Mouse (Mus musculus): ENCODE data around the gene Mnx1.

Gene Mnx1

DNA sequence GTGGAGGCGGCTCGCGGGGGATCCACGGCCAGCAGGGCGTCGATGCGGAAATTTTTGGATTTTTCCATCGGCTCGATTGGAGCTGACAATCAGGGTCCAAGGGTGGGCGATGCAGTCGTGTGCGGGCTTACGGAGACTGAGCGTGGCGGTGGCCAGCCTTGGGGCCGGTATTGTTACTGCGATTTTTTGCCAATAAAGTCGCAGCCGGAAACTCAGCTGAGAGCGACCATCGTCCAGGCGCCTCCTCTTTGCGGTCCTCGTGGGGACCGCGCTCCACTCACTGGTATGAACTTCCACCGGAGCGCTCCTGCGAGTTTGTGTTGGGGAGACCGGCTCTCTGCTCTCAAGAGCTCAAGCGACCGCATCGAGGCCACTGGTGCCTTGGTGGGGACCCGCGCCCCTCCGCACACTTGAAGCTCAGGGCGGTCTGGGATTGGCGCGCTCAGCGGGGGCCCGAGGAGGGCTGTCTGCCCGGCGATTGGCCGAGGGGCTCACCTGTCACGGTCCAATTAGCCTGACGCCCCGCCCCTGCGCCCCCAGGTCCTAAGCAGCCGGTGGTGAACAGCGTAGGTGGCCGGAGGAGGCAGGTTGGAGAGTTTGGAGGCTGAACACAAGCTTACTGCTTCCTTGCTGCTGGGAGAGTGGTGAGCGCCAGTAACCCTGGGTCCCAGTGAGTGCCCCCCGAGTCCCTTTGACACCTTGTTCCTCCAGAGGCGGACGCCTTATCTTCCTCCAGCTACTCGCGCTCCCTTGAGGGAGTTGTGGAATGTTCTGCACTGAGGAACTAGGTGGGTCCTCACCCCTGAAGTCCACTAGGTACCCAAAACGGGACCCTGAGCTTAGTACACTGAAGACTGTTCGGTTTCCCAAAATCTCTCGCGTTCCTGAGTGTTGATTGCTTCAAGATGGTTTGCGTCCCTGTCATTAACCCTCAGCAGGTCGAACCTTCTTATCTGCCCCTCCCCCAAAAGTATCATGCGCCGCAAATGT is at the start of gene Mnx1:
Gene Mnx1, minus strand, starts transcription at position 263 of the 990 bp plus-strand sequence.
- no peak for DNase-seq

DNA sequence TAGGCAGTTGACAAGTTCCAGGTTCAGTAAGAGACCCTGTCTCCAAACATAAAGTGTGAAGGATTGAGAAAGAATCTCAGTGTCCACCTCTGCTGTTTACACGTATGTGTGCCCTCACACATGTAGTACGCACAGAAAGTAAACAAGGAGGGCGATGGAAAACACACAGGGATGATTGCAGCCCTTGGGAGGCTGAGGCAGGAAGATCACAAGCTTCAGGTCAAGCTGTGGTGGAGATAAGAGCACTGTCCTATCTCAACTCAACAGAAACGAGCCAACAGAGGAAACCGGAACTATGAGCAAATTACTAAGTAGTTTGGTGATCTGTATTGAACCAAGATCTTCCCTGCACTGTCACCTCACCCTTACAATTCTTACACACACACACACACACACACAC is 38.2 kb upstream of the Mnx1 start:
- DNase-seq, result no peak

DNA sequence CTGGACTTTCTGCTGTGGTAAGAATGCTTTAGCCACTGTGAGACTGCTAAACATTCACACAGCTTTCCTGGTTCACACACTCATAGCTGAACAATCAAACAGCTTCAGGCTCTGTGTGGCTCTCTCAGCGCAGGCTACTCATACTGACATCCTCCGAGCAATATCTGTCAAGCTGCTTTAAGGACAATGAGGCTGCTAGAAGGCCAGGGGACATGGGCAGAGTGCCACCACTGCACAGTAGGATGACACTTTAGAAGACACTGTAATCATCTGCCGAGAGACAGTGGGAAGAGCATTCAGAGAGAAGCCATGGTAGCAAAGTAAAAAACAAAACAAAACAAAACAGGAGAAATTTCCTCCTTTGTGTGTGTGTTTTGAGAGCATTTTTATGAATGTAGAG is 37.6 kb upstream of the Mnx1 start:
- no peak for DNase-seq

DNA sequence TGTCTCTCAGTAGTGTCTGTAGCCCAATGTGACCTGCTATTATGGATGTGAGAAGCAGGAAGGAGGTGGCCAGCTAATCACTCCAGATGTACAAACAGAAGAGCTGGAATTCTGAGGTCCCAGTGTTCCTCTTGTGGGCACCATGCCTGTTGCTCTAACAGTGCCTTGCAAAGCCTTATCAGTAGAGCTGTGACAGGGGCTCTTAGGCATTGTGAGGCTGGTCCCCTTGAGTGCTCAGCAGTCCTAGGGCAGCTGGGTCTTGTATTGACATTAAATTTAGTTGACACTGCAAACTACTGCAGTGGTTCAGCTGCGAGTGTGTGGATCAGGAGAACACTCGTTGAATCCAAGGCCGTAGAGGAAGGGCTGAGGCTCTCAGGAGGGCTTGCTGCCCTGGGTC is 28.7 kb upstream of the Mnx1 start:
- DNase-seq, result no peak

DNA sequence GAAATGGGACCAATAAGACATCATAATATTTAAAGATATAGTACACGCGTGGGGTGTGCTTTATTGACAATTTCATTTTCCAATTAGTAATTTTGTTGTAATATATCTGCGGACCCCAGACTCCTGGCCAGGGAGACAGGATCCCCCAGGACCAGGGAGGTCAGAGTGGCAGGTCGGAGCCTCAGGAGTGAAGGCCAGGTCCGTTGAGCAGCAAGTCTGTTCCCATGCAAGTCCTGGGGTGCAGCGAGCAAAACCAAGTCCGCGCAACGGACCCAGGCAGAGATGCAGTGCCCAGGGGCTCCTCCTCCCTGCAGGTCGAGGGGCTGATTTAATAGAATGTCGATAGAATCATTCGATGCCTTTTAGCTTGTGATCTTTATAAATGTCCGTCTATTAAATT is 9.1 kb upstream of the Mnx1 start:
- no peak for DNase-seq

DNA sequence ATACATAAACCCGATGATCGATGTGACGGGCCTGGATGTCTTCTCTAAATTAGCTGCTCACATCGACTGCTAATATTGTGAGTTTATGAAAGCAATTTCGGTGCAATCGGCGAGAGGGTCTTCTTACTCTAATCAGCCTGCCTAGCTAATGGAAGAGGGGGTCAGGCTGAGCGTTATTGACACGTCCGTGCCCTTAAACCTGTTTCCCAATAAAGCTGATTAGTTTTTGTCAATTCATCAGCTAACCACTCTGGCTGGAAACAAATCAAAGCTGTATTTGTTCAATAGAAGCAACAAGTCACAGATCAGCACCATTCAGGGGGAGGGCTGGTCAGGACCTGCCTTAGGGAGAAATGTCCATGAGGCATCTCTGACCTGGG is 7.7 kb upstream of the Mnx1 start:
- no peak for DNase-seq

DNA sequence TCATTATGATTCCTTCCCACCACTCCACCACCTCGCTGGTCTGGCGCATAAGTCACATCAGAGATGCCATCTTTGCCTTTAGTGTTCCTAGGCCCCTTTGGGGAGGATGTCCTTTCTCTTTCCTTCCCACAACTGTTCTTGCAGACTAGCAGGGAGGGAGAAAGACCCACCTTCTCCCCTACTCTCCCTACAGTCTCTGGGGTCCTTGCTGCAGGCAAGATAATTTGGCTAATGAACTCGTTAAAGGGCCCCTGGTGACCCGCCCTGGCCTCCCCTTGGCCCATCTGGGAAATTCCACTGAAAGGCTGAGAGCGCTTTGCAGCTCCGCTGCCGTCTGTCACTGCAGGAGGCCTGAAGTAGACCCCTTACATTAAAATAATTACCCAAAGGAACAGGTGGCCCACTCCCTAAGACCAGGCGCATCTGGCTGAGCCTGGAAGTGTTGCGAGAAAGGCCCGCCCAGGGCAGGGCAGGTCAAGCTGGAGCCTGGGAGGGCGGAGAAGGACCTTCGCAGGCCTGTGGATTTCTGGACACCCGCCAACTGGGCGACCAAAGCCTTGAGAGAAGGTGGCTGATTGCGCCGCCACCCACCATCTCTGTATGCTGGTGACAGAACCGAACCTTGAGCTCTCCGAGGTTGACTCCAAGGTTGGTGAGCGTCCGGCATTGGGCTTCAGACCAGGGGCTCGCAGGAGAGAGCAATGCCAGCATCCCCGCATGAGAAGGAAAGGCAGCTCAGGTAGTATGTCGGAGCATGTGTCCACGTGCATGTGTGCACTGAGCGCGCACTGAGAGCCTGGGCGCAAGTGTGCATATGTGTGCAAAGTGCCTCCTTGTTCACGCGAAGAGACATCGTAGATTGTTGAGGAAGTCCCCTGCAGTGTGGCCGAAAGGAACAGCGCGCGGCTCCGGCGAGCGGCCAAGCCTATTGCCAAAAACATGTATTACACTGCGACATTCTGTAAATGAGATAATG is 7.0 kb upstream of the Mnx1 start:
- no peak for DNase-seq

DNA sequence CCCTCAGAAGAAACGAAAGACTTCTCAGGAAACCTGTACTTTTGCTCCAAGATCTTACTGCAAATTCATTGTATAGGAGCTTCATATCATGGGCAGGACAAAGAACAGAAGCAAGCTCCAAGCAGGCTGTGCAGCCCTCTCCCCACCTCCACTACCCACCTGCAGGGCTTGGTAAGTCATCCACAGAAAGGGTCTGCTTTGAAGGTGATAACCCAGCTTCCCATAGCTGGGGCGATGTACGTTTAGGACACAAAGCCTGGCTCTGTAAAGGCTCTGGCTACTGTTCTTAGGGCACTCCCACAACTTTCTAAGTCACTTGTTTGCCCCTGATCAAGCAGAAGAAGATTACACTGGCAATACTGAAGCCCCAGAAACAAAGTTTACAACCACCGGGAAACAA is 5.5 kb upstream of the Mnx1 start:
- no peak for DNase-seq

DNA sequence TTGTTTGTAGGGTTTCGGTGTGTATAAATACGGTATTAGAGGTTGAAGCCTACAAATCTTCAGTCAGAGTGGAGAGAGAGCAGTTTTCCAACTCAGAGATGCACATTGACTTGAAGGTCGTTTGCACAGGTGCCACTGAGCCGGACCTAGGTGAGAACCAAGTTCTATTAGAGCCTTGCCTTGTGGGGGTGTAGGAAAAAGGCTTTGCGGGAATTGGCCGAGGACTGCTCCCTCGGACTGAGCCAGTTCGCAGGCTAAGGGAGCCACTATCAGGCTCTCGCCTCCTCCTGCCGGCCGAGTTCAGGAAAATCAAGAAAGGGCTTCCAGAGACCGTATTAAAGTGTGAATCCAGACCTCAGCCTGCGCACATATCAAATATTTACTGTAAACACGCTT is 926 bp upstream of the Mnx1 start:
- DNase-seq, result peak; percentile 13

DNA sequence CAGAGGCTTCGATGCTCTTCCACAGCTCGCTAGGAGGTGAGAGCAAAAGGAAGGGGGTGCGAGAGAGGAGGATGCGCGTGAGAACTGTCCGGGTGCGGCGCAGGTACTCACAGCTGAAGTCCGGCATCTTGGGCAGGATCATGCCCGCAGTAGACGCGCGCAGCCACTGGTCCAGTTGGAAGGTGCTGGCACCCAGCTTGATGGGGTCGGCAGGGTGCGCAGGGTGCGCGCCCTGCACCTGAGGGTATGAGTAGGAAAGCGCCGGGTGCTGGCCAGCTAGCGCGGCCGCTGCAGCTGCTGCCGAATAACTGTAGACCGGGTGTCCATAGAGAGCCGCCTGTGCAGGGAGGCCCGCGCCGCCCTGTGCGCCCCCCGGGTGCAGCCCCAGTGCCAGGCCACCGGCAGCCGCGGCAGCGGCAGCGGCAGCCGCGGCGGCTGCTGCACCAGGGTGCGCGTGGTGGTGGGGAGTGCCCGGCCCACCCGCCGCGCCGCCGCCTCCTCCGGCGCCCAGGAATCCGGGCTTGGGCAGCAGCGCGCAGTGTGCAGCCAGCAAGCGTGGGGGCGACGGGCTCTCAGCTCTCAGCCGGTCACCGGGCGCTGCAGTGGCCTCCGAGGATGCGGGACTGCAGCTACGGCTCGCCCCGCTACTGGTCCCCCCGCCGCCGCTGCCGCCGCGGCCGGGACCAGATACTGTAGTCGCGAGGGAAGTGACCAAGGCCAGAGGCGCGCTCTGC is 629 bp downstream of the Mnx1 start:
- no peak for DNase-seq

DNA sequence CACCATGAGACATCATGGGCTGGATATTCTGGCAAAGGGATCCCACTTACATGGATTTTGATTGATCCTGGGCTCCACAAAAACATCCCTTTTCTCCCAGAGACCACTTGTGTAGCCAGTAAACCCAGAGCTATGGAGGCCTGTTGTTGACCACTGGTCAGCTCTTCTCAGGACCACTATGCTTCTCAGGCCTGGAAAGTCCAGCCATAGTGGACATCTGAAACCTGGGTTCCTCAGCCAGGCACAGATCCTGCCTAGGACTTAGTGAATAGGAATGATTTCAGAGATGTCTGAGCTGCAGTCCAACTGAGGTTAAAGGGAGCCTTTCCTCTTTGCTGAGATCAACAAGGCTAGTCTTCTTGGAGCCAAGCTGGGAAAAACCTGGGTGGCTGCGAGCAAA is 2.2 kb downstream of the Mnx1 start:
- no peak for DNase-seq

DNA sequence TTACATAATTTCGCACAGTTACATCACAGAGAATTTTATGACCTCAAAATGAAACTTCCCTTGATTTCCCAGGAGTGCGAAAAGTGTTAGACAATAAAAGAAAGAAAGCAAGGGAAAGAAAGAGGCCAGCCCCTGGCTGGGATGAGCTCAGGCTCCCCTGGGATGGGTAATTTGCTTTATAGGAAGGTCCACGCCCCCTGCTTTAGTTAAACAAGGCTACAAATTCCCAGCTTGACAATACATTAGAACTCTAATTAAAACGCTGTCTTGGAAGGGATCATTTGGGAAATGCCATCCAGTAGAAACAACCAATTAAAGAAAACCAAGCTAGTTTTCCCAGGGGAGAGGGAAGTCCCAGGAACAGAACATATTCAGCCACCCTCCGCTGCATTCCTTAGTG is 2.7 kb downstream of the Mnx1 start:
- no peak for DNase-seq

DNA sequence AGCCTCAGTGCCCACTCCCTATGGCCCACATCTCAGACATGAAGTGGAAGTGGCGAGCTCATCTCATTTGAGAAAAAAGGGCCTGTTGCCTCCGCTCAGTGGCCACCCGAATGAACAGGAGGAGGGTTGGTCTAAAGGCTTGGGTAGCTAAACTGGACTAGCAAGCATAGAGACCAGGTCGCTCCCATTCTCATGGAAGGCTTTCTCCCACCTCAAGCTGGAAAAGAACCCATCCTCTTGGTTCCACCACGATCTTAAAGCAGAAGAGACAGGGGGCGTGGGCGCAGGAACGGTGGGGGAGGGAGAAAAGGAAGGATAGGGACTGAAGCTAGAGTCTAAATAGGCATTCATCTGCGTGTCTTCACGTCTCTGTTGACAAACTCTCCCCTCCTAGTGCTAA is 3.2 kb downstream of the Mnx1 start:
- no peak for DNase-seq

DNA sequence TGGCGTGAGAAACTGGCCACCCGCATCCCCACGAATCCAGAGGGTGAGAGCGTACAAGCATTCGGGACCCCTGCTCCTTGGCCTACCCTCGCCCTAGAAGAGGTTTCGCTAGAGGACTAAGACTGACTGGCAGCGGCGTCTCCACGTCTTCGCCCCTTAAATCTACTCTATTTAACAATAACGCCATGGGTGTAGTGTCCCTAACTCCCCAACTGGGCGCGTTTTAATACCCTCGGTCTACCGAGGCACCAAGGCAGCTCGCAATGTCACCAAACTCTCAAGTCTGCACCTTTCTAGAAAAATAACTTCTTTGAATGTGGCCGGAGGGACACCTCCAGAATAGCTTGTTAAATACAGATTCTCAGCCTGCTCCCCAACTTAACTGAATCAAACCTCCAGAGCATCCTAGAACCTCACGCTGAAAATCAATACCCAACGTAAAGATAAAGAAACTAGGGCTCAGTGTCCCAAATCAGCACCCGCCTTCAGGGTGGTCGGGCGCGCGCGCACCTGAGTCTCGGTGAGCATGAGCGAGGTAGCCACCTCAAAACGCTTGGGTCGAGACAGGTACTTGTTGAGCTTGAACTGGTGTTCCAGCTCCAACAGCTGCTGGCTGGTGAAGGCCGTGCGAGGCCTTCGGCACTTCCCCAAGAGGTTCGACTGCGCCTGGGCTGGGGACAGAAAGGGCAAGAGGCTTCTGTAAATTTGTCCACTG is 3.9 kb downstream of the Mnx1 start:
- DNase-seq, result no peak

DNA sequence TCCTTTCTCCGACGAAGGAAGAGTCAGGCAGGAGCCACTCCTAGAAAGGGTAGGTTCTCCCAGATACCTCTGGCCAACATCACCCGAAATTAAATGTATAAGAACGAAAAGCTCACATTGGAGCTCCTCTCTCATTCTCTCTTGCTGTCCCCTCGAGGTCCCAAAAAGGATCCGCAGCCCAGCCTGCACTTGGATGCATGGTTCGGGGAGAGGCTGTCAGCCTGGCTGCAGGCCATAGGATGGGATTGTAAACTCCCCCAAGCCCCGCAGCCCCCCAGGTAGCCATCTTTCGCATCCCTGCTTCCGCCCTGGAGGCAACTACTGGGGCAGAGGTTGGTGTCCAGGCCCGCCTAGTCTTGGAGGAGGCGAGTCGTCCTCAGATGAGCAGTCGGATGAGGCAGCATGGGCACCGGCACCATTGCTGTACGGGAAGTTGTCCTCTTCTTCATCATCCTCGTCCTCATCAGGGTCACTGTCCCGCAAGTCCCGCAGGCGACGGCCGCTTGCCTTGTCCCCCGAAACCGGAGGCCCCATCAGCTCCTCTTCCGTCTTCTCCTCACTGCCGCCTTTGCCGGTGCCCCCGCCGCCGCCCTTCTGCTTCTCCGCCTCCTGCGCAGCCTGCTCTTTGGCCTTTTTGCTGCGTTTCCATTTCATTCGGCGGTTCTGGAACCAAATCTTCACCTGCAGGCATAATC is 4.6 kb downstream of the Mnx1 start:
- no peak for DNase-seq

DNA sequence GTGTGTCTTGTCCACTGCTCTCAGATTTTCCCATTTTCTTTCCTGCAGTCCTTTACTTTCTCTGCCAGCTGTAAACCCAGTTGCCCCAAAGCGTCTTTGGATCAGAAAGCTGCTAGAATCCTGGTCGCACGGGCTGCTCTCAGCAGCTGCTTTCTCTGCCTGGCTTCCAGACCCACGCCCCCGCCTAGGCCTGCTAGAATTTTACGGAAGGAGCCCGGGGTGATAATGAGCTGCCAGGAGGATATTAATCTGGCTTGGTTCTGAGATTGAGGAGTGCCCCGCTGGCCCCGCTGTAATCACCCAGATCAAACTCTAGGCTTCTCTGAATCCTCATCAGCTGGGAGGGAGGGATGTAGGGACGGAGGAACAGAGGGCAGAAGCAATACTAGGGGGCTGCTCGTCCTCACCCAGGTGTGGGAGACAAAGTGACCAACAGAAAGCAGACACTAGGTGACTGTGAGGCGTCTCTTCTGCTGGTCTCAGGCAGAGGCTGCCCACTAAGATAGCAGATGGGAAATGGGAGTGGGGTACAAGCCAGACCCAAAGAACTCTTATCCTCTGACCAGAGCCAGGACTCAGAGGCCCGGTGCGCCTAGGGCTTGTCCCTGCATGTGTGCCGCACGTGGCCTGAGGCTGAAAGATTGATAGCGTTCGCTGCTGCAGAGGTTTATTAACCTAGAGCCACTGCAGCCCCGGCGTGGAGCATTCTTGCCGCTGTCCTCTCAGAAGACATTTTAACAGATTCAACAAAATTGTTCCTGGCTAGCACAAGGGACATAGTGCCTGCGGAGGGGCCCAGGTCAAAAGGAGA is 6.2 kb downstream of the Mnx1 start:
- no peak for DNase-seq

DNA sequence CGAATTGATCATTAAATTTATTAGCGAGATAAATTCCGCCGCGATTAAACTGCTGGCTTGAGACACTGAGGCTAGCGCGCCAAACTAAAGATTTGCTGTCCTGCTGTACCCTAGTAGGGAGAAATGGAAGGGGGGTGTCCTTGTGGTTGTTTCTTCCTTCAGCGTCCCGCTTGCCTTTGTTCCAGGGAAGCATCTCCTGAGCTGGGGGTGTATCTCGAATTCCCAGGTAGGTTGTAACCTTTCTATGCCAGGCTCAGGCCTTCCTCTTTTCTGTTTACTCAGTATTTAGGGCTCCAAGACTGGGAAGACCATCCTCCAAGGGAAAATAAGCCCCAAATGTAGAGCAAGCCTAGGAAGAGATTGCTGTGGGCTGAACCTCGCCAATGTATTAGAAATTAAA is 6.9 kb downstream of the Mnx1 start:
- DNase-seq, result no peak

DNA sequence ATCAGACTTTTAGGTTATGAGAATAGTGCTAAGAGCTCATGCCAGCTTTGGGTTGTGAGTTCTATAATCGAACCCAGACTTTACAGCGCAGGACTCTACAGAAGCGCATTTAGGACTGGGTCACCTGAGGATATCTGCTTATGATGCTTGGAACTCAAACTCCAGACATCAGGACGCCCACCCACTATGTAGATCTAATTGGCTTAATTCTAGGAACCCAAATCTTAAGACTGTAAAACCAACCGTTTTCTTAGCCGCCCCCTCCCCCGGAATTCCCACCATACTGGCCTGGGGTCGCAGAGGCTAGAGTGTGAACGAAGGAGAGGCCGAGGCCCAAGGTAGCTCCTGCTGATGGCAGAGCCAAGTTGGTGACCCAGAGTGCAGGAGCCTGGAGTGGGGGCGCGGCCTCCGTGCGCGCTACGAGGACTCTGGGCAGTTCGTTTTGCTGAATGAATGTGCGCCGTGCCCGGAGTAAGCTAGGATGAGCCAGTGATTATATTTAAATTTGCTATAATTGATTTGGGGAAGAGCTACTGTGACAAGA is 7.3 kb downstream of the Mnx1 start:
- no peak for DNase-seq

DNA sequence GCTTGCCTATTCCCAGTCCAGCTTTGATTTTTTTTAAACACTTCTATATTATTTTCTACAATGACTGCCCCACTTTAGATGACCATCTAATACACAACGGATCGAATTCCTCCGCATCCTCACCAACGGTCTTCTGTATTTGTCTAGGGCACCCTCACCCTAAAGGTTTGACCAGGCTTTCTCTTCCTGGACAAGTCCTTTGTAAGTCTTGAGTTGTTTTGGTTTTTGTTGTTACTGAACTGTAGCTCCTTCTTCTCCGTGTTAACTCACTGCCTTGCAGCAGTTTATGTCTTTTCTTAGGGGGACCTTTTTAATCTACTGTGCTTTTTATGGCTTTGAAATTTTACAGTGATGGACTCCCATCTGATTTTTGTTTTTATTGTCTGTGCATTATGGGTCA is 8.0 kb downstream of the Mnx1 start:
- DNase-seq, result no peak

DNA sequence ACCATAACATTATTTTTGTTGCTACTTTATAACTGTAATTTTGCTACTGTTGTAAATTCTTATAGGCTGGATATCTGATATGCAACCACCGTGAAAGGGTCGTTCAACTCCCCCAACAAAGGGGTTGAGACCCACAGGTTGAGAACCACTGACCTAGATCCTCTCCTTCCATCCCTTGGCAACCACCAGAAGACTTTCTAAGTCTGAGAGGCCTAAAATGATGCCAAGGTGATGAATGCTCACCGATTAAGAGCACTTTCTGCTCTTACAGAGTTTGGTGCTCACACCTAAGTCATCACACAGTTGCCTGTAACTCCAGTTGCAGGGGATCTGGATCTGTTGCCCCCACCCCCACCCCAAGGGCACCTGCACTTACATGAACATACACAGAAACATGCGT is 8.8 kb downstream of the Mnx1 start:
- no peak for DNase-seq
